Mouse (Mus musculus): Measurements from ENCODE around the gene Afmid. TPM values are rescaled to one million over a fixed set of nuclear protein-coding genes. Genes with fewer than 3 reads are reported as not detected.
A peak's percentile ranks its signal among the peaks of the same experiment; 100 is the strongest.

The Afmid gene
- polyA plus RNA-seq, 1 experiment = 4.4 TPM

GRCm38 (mm10) chr11:117821868-117822267, 3.9 kb upstream of the Afmid start:
- no peak overlapping the region for H3K27ac ChIP-seq (ENCODE audit: insufficient read depth, low read length)
- no peak overlapping the region for H3K4me3 ChIP-seq (ENCODE audit: insufficient read depth, low read length)
- H3K4me1 ChIP-seq (ENCODE audit: control insufficient read depth, insufficient read depth, low read length) = no peaks in the 10 kb centered on the region; the same call in 1 of the 2 replicates
- TF ChIP-seq POLR2A (IDR thresholded peaks at IDR 0.05; ENCODE audit: extremely low read depth, insufficient read depth, low read length) (no peak), CTCF (IDR thresholded peaks at IDR 0.05; ENCODE audit: extremely low read depth, insufficient read depth, low read length) (no peak)

- H3K4me1 ChIP-seq (ENCODE audit: control insufficient read depth, insufficient read depth, low read length) = no peaks in the 10 kb centered on the region; the same call in 1 of the 2 replicates
- no peak overlapping the region for H3K27ac ChIP-seq (ENCODE audit: insufficient read depth, low read length)
- TF ChIP-seq CTCF (IDR thresholded peaks at IDR 0.05; ENCODE audit: extremely low read depth, insufficient read depth, low read length) (no peak), POLR2A (IDR thresholded peaks at IDR 0.05; ENCODE audit: extremely low read depth, insufficient read depth, low read length) (no peak)
- H3K4me3 ChIP-seq (ENCODE audit: insufficient read depth, low read length) = no peak overlapping the region
These were observed 2.9 kb upstream of the Afmid start for GRCm38 (mm10) chr11:117822728-117823241.

- Histone ChIP-seq H3K4me1 (ENCODE audit: control insufficient read depth, insufficient read depth, low read length) (no peaks in the 10 kb centered on the region; the same call in 1 of the 2 replicates), H3K4me3 (ENCODE audit: insufficient read depth, low read length) (no peak overlapping the region), H3K27ac (ENCODE audit: insufficient read depth, low read length) (no peak overlapping the region)
- no peak for TF ChIP-seq POLR2A (IDR thresholded peaks at IDR 0.05; ENCODE audit: extremely low read depth, insufficient read depth, low read length)
- TF ChIP-seq CTCF (IDR thresholded peaks at IDR 0.05; ENCODE audit: extremely low read depth, insufficient read depth, low read length) = no peak
These were observed 2.3 kb upstream of the Afmid start for GRCm38 (mm10) chr11:117823411-117823810.

GRCm38 (mm10) chr11:117824060-117824969, 1.4 kb upstream of the Afmid start:
- TF ChIP-seq CTCF (IDR thresholded peaks at IDR 0.05; ENCODE audit: extremely low read depth, insufficient read depth, low read length) (peak; percentile 92), POLR2A (IDR thresholded peaks at IDR 0.05; ENCODE audit: extremely low read depth, insufficient read depth, low read length) (no peak)
- H3K4me3 ChIP-seq (ENCODE audit: insufficient read depth, low read length) = no peak overlapping the region
- H3K4me1 ChIP-seq (ENCODE audit: control insufficient read depth, insufficient read depth, low read length) = no peaks in the 10 kb centered on the region; the same call in 1 of the 2 replicates
- no peak overlapping the region for H3K27ac ChIP-seq (ENCODE audit: insufficient read depth, low read length)

- no peak overlapping the region for H3K27ac ChIP-seq (ENCODE audit: insufficient read depth, low read length)
These were observed 440 bp downstream of the Afmid start for GRCm38 (mm10) chr11:117826164-117826563.

GRCm38 (mm10) chr11:117826916-117827315, 1.2 kb downstream of the Afmid start:
- no peaks in the 10 kb centered on the region for H3K4me1 ChIP-seq (ENCODE audit: control insufficient read depth, insufficient read depth, low read length)
- H3K27ac ChIP-seq (ENCODE audit: insufficient read depth, low read length) = no peak overlapping the region
- H3K4me3 ChIP-seq (ENCODE audit: insufficient read depth, low read length) = no peak overlapping the region
- no peak for TF ChIP-seq POLR2A (IDR thresholded peaks at IDR 0.05; ENCODE audit: extremely low read depth, insufficient read depth, low read length)
- no peak for TF ChIP-seq CTCF (IDR thresholded peaks at IDR 0.05; ENCODE audit: extremely low read depth, insufficient read depth, low read length)

More at GRCm38 (mm10) chr11:117826164-117826563, 440 bp downstream of the Afmid start:
- no peak for TF ChIP-seq POLR2A (IDR thresholded peaks at IDR 0.05; ENCODE audit: extremely low read depth, insufficient read depth, low read length)
- no peak for TF ChIP-seq CTCF (IDR thresholded peaks at IDR 0.05; ENCODE audit: extremely low read depth, insufficient read depth, low read length)
- Histone ChIP-seq H3K4me1 (ENCODE audit: control insufficient read depth, insufficient read depth, low read length) (no peaks in the 10 kb centered on the region), H3K4me3 (ENCODE audit: insufficient read depth, low read length) (no peak overlapping the region)

GRCm38 (mm10) chr11:117827386-117827785, 1.7 kb downstream of the Afmid start:
- TF ChIP-seq POLR2A (IDR thresholded peaks at IDR 0.05; ENCODE audit: extremely low read depth, insufficient read depth, low read length) = no peak
- no peak for TF ChIP-seq CTCF (IDR thresholded peaks at IDR 0.05; ENCODE audit: extremely low read depth, insufficient read depth, low read length)

GRCm38 (mm10) chr11:117828149-117828887, 2.6 kb downstream of the Afmid start:
- H3K27ac ChIP-seq (ENCODE audit: insufficient read depth, low read length) = no peak overlapping the region
- no peak overlapping the region for H3K4me3 ChIP-seq (ENCODE audit: insufficient read depth, low read length)
- TF ChIP-seq POLR2A (IDR thresholded peaks at IDR 0.05; ENCODE audit: extremely low read depth, insufficient read depth, low read length) = no peak
- TF ChIP-seq CTCF (IDR thresholded peaks at IDR 0.05; ENCODE audit: extremely low read depth, insufficient read depth, low read length) = no peak
- H3K4me1 ChIP-seq (ENCODE audit: control insufficient read depth, insufficient read depth, low read length) = no peaks in the 10 kb centered on the region

More at GRCm38 (mm10) chr11:117827386-117827785, 1.7 kb downstream of the Afmid start:
- Histone ChIP-seq H3K4me3 (ENCODE audit: insufficient read depth, low read length) (no peak overlapping the region), H3K27ac (ENCODE audit: insufficient read depth, low read length) (no peak overlapping the region), H3K4me1 (ENCODE audit: control insufficient read depth, insufficient read depth, low read length) (no peaks in the 10 kb centered on the region)

GRCm38 (mm10) chr11:117828888-117829604, 3.3 kb downstream of the Afmid start:
- Histone ChIP-seq H3K4me1 (ENCODE audit: control insufficient read depth, insufficient read depth, low read length) (no peaks in the 10 kb centered on the region), H3K4me3 (ENCODE audit: insufficient read depth, low read length) (no peak overlapping the region), H3K27ac (ENCODE audit: insufficient read depth, low read length) (no peak overlapping the region)
- TF ChIP-seq CTCF (IDR thresholded peaks at IDR 0.05; ENCODE audit: extremely low read depth, insufficient read depth, low read length) (no peak), POLR2A (IDR thresholded peaks at IDR 0.05; ENCODE audit: extremely low read depth, insufficient read depth, low read length) (no peak)
